Mouse (Mus musculus) liver, postnatal 0 days (tissue): ENCODE data around the gene Prdm5. TPM values are rescaled to one million over a fixed set of nuclear protein-coding genes. Genes with fewer than 3 reads are reported as not detected.

Experiments
- ATAC-seq: fragments of 200-750 bp; cut with Nextera tagmentation; 2 replicates; pipeline ENCODE4 v1.8.0; 2017; ENCODE audit warnings: mild to moderate bottlenecking, moderate library complexity
- DNase-seq: peaks from one replicate; pipeline ENCODE4 v3.0.0-alpha.2; 2016
- H3K27ac ChIP-seq: fragments of 300-500 bp; sonication (generic); 2 replicates; pipeline ENCODE4 v1.5.1; 2014; ENCODE audit warnings: antibody characterized with exemption, moderate library complexity, mild to moderate bottlenecking, low read depth
- H3K27me3 ChIP-seq: fragments of 300-500 bp; sonication (generic); 2 replicates; pipeline ENCODE4 v1.6.1; 2014; ENCODE audit warnings: low read length, control low read depth, mixed read lengths; ENCODE audit not compliant: insufficient read depth
- H3K36me3 ChIP-seq: fragments of 300-500 bp; sonication (generic); replicated peaks from 2 replicates; pipeline ENCODE4 v1.6.1; 2014; ENCODE audit warnings: mild to moderate bottlenecking, control low read depth, low read length, moderate library complexity, mixed read lengths; ENCODE audit not compliant: insufficient read depth
- H3K4me1 ChIP-seq: fragments of 300-500 bp; sonication (generic); 2 replicates; pipeline ENCODE4 v1.6.1; 2014; ENCODE audit warnings: antibody characterized with exemption, mild to moderate bottlenecking, control low read depth; ENCODE audit not compliant: insufficient read depth
- H3K4me2 ChIP-seq: fragments of 300-500 bp; sonication (generic); 2 replicates; pipeline ENCODE4 v1.6.1; 2014; ENCODE audit warnings: low read depth, mild to moderate bottlenecking, low read length, moderate library complexity, mixed read lengths
- H3K4me3 ChIP-seq: fragments of 300-500 bp; sonication (generic); 2 replicates; pipeline ENCODE4 v1.5.1; 2014; ENCODE audit warnings: low read depth, low read length
- H3K9ac ChIP-seq: fragments of 300-500 bp; sonication (generic); replicated peaks from 2 replicates; pipeline ENCODE4 v1.6.1; 2014; ENCODE audit warnings: mild to moderate bottlenecking, moderate library complexity
- H3K9me3 ChIP-seq: fragments of 300-500 bp; sonication (generic); 2 replicates; pipeline ENCODE4 v1.6.1; 2016; ENCODE audit warnings: mild to moderate bottlenecking, control low read depth, low read length, mixed read lengths
- CTCF ChIP-seq: sonication (generic); IDR thresholded peaks from 2 replicates; pipeline ENCODE4 v1.5.1; 2016; ENCODE audit warnings: antibody characterized with exemption, low read depth
- EP300 ChIP-seq: IDR thresholded peaks from 2 replicates; pipeline ENCODE4 v1.6.1; 2016; ENCODE audit warnings: antibody characterized with exemption, low read depth, mild to moderate bottlenecking
- WGBS: fragments of 180-500 bp; shearing (Covaris S2); extraction: QIAGEN DNeasy Blood & Tissue Kit; methylation state at CpG from one replicate; pipeline ENCODE4 v1.1.7; 2014; ENCODE audit not compliant: insufficient replicate concordance; 5-methylcytosine and 5-hydroxymethylcytosine counted together
- polyA plus RNA-seq: library from polyadenylated mRNA; unstranded; fragments of >200 nt; fragmentation: Nextera tagmentation; extraction: Ambion mirVana; gene quantifications from 2 replicates; pipeline ENCODE4 v1.2.1, GENCODE M21; 2015

Prdm5 gene
- polyA plus RNA-seq, 1 experiment from 2014 or later: 0.92 TPM

DNA sequence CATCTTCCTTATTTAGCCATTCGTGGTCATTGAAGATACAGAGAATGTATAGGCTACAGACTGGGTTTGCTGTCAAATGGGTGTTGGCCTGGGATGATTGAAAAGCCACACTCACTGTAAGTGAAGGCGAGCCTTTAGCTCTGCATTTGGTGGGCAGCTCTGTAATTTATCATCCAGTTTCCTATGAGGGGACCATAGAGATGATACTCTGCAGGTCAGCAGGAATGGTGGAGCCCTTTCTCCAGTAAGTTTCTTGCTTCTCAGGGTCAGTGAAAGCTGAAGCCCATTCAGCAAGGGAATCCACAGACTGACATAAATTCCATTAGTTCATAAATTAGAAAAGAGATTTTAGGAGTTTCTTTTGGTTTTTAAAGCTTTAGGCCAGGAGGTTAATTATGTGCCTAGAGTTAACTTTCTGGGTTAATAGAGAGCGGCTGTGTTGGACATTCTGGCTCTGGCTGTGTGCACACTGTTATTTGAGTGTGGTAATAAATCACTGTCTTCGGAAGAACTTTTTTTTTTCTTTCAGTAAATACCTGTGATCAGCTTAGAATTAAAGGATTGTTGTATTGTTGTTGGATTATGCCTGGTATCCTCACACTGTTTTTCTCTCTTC, 113.4 kb downstream of the Prdm5 start:
- Histone ChIP-seq H3K27me3 (no peaks in the 10 kb centered on the region), H3K4me3 (no peak overlapping the region), H3K4me1 (no peaks in the 10 kb centered on the region), H3K9ac (no peak overlapping the region), H3K27ac (no peak overlapping the region), H3K9me3 (no peaks in the 10 kb centered on the region), H3K36me3 (no peaks in the 10 kb centered on the region), H3K4me2 (no peak overlapping the region)
- ATAC-seq (no peak), DNase-seq (no peak)
- WGBS: 79% methylated on average over 4 of the region's 4 CpGs
- no peak for TF ChIP-seq CTCF
- TF ChIP-seq EP300: no peak

DNA sequence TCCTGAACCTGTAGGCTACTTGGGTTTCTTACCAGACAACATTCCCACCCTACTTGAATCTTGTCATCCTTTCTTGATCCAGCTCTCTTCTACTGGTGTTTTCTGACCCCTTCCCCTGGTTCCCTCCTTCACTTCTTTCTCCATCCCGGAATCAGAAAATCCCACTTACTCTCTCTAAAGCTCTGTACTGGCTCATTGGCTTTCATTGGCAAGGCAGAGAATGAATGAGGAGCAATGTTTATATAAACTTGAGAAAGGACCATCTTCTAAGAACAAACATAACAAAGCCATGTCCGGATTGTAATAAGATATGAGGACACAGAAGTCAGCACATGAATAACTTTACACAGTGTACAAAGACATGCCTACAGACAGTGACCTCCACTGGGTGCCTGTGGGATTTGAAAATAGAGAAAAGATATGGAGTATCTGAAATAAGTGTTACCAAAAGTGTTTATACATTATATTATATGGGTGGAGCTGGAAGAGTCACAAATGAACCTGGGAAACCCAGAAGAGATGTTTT, 127.9 kb downstream of the Prdm5 start:
- TF ChIP-seq CTCF: no peak
- no peak for TF ChIP-seq EP300
- no peaks in the 10 kb centered on the region for H3K27me3 ChIP-seq
- H3K4me3 ChIP-seq: no peak overlapping the region
- ATAC-seq (no peak), DNase-seq (no peak)
- no peaks in the 10 kb centered on the region for H3K9me3 ChIP-seq
- no peak overlapping the region for H3K27ac ChIP-seq
- WGBS: 83% methylated on average over 2 of the region's 2 CpGs
- no peak overlapping the region for H3K4me2 ChIP-seq
- H3K36me3 ChIP-seq: no peaks in the 10 kb centered on the region
- H3K4me1 ChIP-seq: no peaks in the 10 kb centered on the region
- H3K9ac ChIP-seq: no peak overlapping the region

- DNase-seq: no peak
- Histone ChIP-seq H3K4me2 (no peak overlapping the region), H3K36me3 (no peaks in the 10 kb centered on the region), H3K9me3 (no peaks in the 10 kb centered on the region), H3K27me3 (no peaks in the 10 kb centered on the region), H3K4me1 (no peaks in the 10 kb centered on the region), H3K9ac (no peak overlapping the region), H3K4me3 (no peak overlapping the region), H3K27ac (no peak overlapping the region)
- TF ChIP-seq CTCF (no peak), EP300 (no peak)
- WGBS: 78% methylated on average over 5 of the region's 5 CpGs
- no peak for ATAC-seq
These were observed 136.6 kb downstream of the Prdm5 start for GRCm38 (mm10) chr6:65915421-65915820.

DNA sequence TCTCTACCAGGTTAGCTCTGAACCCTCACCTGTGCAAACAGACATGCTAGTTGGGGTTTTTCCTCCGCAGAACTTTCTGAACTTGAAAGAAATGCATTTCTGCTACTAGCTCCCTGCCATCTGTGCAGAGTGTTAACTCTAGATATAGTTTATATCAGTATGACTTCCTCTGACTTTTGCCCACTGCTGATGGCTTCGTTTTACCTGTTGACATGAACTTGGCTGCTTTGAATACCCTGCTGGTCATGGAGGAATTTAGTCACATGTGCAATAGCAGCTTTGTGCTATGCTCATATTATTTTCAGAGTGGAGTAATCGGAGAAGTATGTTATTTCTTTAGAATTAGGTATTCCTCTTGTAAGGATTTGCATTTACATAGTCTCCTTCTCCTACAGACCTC, 142.9 kb downstream of the Prdm5 start:
- H3K27ac ChIP-seq: no peak overlapping the region
- ATAC-seq (no peak), DNase-seq (no peak)
- no peaks in the 10 kb centered on the region for H3K4me1 ChIP-seq
- TF ChIP-seq EP300 (no peak), CTCF (no peak)
- no peaks in the 10 kb centered on the region for H3K9me3 ChIP-seq
- no peak overlapping the region for H3K4me3 ChIP-seq
- no peak overlapping the region for H3K9ac ChIP-seq
- no peaks in the 10 kb centered on the region for H3K27me3 ChIP-seq
- 63% methylated on average over 3 of the region's 3 CpGs for WGBS
- H3K4me2 ChIP-seq: no peak overlapping the region
- H3K36me3 ChIP-seq: no peaks in the 10 kb centered on the region

GRCm38 (mm10) chr6:65923501-65924084, 144.8 kb downstream of the Prdm5 start:
- Histone ChIP-seq H3K4me3 (no peak overlapping the region), H3K27ac (no peak overlapping the region), H3K27me3 (no peaks in the 10 kb centered on the region), H3K4me1 (no peaks in the 10 kb centered on the region), H3K9me3 (no peaks in the 10 kb centered on the region), H3K9ac (no peak overlapping the region), H3K4me2 (no peak overlapping the region), H3K36me3 (no peaks in the 10 kb centered on the region)
- TF ChIP-seq EP300: no peak
- no peak for TF ChIP-seq CTCF
- 79% methylated on average over 4 of the region's 4 CpGs for WGBS
- no peak for ATAC-seq
- no peak for DNase-seq

GRCm38 (mm10) chr6:65925737-65926333, 147.0 kb downstream of the Prdm5 start:
- 74% methylated on average over 3 of the region's 3 CpGs for WGBS
- DNase-seq: no peak
- Histone ChIP-seq H3K27me3 (no peaks in the 10 kb centered on the region), H3K4me2 (no peak overlapping the region), H3K4me1 (no peaks in the 10 kb centered on the region), H3K36me3 (no peaks in the 10 kb centered on the region), H3K4me3 (no peak overlapping the region), H3K9me3 (no peaks in the 10 kb centered on the region), H3K9ac (no peak overlapping the region), H3K27ac (no peak overlapping the region)
- no peak for ATAC-seq
- no peak for TF ChIP-seq EP300
- no peak for TF ChIP-seq CTCF
